Mouse (Mus musculus) thymus, adult 18-20 months (tissue): ENCODE data around the gene Gm4871.
A peak's percentile ranks its signal among the peaks of the same experiment; 100 is the strongest.
"Not testable (repeated sequence)": the region's sequence is repeated elsewhere in the genome, so short reads cannot be mapped to it uniquely, and the experiment has no call there.

Experiments
- DNase-seq, 2 experiments: peaks; one replicate each; pipeline ENCODE4 v3.0.0; 2022; ENCODE audit warnings: mixed read lengths in 2 of 2

Gm4871 gene

DNA sequence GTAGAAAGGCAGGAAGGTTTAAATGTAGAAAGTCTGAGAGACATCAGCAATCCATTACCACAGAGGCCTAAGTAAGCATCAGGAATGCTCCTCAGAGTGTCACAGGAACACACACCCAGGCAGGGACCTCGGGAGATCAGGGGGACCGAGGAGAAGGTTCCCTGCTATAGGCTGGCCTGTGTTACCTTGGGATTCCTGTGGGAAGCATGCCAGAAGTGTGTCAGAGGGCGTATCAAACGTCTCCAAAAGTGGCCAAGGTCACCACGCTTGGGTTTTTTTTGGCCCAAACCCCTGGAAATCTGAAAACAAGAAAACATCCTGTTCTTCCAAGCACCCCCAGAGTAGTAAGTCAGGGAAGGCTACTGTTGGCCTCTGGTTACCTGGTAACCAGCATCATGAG, at the start of gene Gm4871:
Gm4871 (minus strand) TSS at position 364 of the 400 bp plus-strand sequence.
- DNase-seq, result not testable (repeated sequence)

DNA sequence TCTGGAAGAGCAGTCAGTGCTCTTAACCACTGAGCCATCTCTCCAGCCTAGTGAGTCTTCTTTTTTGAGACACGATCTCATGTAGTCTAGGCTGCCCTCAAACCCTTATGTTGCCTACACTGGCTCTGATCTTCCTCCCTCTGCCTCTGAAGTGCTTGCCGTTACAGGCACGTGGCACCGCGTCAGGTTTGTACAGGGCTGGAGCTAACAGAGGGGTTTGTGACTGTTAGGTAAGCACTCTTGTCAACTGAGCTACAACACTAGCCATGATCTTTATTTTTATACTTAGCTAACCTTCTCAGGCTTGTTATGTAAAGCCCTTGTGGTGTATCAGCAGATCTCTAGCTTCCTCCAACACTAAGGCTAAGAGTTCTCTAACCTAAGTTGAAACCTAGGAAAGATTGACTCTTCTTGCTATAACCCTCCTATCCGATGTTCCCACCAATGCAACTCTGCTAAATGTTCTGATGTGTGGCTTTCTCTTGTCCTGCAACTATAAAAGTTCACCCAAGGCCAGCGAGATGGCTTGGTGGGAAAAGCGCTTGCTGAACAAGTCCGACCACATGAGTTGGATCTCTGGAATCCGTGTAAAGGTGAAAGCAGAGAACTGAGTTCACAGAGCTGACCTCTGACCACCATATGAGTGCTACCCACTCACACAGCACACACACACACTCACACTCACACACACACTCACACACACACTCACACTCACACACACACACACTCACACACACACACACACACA, 49.5 kb upstream of the Gm4871 start:
- DNase-seq, result no peak

GRCm38 (mm10) chr5:145075081-145075480, 42.5 kb upstream of the Gm4871 start:
- DNase-seq, result no peak

GRCm38 (mm10) chr5:145071342-145071741, 38.8 kb upstream of the Gm4871 start:
- no peak for DNase-seq

GRCm38 (mm10) chr5:145069707-145070106, 37.2 kb upstream of the Gm4871 start:
- peak; percentile 9 to 11 for DNase-seq

GRCm38 (mm10) chr5:145068863-145069262, 36.3 kb upstream of the Gm4871 start:
- DNase-seq, result no peak

- no peak for DNase-seq
Observed at GRCm38 (mm10) chr5:145064765-145065340, 32.3 kb upstream of the Gm4871 start.

GRCm38 (mm10) chr5:145059524-145059923, 27.0 kb upstream of the Gm4871 start:
- no peak for DNase-seq

DNA sequence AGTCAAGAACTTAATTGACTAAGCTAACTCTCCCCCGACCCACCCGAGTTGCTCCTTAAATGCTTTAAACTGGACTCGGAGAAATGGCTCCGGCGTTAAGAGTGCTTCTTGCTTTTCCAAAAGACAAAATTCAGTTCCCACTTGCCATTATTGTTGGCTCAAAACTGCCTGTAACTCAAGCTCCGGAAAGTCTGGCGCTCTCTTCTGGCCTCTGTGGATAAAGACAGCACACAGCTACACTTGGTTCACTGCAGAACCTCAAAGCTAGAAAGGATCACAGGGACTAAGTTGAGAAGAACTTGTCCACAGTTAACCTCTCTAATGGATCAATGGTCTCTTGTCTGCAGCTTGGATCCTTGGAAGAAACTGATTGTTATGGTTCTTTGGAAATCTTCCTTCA, 26.2 kb upstream of the Gm4871 start:
- no peak for DNase-seq

DNA sequence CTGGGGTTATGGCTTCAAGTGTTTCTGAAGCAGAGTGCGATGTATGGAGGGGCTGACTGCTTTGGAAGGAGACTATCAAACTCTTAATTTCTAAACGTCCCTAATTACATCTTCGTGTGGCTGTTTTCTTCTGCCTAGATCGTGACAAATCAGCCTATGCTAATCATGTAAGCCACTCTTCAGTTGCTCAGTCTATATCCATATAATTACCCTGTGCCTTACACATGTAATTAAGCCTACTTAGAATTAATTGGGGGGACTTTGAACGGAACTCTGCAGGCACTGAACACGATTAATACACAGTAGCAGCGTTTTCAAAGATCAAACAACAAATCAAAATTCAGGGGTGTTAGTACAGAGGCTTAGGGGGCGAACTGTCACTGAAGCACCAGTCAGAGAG, 25.4 kb upstream of the Gm4871 start:
- no peak for DNase-seq

- DNase-seq, result not testable (repeated sequence)
Observed at GRCm38 (mm10) chr5:145054187-145054586, 21.6 kb upstream of the Gm4871 start.

DNA sequence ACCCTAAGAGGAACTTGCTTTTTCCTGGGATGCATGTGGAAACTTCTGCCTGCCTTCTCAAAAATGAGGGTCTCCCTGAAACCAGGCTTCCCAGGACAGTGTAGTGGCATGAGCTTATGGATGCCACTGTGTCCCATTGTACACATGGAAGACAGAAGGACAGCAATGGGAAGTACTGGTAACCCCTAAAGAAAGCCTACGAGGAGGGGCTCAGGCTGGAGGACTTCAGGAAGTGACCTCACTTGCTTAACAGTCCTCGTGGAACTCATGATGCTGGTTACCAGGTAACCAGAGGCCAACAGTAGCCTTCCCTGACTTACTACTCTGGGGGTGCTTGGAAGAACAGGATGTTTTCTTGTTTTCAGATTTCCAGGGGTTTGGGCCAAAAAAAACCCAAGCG, 10.1 kb upstream of the Gm4871 start, which contains the start of gene 1700018F24Rik:
1700018F24Rik (plus strand) TSS at position 301 of the 400 bp plus-strand sequence.
- not testable (repeated sequence) for DNase-seq

- no peak for DNase-seq
Observed at GRCm38 (mm10) chr5:145041628-145042027, 9.1 kb upstream of the Gm4871 start.

DNA sequence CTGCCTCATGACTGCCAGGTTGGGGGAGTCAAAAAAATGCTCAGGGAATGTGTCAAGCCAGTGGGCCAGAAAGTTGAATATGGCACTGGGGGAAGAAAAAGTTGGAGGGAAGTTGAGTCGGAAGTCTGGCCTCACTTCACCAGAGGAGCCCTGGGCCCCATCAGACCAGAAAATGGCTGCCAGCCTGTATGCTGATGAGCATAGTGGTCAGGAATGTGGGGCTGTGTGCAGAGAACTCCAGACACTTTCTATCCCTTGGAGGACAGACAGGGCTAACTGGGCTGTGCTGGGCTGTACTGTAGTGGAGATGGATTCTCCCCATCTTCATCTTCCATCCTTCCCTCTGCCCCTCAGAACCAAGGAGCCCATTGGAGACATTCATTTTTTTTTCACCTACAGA, 2.1 kb downstream of the Gm4871 start:
- not testable (repeated sequence) for DNase-seq

DNA sequence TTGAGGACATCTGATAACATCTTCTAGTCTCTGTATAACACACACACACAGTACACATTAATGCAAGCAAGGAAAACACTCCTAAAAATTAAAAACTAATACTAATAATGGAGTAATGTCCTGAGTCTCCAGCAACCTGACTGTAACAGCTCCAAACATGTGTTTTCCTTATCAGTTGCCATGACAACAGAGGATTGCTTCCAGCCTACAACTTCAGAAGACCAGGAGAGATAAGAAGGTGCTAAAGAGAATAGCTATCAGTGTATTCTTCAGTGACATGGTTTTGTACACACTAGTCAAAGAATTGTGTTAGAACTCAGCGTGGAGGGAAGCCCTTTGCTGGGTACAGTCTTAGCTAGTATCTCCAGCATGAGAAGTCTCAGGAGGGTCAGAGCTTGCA, 11.8 kb downstream of the Gm4871 start:
- DNase-seq, result not testable (repeated sequence)

GRCm38 (mm10) chr5:145020254-145020653, 12.3 kb downstream of the Gm4871 start:
- not testable (repeated sequence) for DNase-seq

- not testable (repeated sequence) for DNase-seq
Observed at GRCm38 (mm10) chr5:145016761-145017160, 15.8 kb downstream of the Gm4871 start.

DNA sequence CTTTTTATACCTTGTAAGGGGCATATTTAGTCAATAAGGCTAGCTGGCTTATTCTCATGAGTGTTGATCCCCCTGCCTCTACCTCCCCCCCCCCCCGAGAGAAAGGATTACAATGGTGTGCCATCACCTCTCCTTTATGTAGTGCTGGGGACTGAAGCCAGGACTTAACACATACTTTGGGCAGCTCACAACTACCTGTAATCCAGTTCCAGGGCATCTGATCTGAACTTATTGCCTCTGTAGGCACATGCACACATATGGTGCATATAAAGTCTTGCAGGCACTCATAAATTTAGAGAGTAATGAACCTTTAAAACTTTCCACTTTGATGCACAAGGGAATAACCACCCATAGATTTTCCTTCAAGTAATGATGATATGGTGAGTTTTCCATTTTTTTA, 18.3 kb downstream of the Gm4871 start:
- no peak for DNase-seq

DNA sequence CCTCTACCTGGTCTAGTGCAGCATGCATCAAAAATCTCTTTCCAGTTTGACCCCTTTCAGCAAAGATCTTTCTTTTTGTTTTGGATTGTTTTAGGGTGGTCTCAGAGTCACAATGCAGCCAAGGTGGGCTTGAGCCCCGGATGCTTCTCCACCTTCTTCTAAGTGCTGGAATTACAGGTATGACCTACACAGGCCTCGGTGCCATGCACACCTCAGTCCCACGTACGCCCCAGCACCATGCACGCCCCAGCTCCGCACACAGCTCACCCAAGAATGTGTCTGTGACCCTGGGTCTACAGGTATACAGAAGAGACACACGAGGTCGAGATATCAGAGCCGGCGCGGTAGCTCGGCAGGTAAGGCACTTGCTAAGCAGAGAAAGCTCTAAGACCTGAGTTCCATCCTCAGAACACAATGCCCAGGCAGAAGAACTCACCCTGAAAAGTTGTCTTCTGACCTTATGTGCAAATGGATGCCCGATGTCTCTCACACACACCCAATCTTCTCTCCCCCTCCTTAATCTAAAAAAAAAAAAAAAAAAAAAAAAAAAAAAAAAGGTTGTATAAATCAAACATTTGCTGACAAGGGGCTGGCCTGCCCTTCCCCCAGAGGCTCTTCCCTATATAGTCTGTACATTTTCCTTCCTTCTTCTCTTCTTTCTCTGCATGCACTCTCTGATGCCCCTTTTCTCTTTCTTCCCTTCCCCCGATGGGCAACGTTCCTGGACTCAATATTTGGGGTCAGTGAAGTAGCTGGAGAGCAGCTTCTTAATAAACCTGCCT, 23.5 kb downstream of the Gm4871 start:
- no peak for DNase-seq

DNA sequence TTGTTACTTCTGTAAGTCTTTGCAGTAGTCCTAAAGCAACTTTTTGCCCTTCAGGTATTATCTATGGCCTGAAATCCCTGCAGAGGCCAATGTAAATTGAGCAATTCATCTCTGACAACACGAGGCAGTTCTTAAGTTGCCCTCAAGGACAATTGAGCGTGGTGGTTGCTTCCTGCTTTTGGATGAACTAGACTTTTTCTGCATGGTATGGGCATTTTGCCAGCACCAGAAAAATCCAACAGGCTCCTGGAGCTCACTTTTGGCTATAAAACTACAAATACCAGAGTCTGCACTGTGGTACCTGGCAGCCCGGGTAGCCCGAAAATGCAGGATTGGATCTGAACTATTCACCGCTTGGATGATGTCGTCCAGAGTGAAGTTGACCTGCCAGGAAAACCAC, 27.0 kb downstream of the Gm4871 start:
- no peak for DNase-seq

- DNase-seq, result no peak
Observed at GRCm38 (mm10) chr5:145004495-145004894, 28.1 kb downstream of the Gm4871 start.

DNA sequence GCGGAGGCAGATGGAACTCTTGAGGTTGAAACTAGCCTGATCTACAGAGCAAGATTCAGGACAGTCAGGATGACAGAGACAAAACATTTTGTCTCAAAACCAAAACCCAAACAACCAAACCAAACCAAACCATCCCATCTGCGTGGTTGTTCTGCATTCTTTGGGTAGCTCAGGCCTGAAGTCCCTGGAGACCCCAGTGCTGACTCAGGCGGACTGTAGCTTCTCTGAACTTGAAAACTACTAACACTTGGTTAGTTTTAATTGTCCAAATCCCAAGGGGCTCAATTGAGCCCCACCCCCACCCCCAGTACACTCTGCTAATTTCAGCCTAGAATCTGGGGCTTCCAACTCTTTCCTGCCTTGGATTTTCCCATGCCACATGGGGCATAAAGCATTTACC, 29.2 kb downstream of the Gm4871 start:
- no peak for DNase-seq

GRCm38 (mm10) chr5:144998491-144998890, 34.1 kb downstream of the Gm4871 start:
- no peak for DNase-seq

GRCm38 (mm10) chr5:144990481-144990880, 42.1 kb downstream of the Gm4871 start:
- DNase-seq, result no peak
